Mouse (Mus musculus) liver, embryonic 14.5 days (tissue): ENCODE measurements at regions not wholly inside any gene's neighbourhood (a gene's known extent, or its start where the extent isn't known, plus 50 kb on each side); places are given as distances from the start of the nearest gene placed in this dataset.

Source experiments
- CTCF ChIP-seq: IDR thresholded peaks from 2 replicates; pipeline ENCODE4 v1.5.1; 2016; ENCODE audit warnings: antibody characterized with exemption, low read depth, control low read depth
- EP300 ChIP-seq: IDR thresholded peaks from 2 replicates; pipeline ENCODE4 v1.6.1; 2016; ENCODE audit warnings: antibody characterized with exemption, low read depth

GRCm38 (mm10) chr17:9975153-9975552 is 305.6 kb upstream of the Pabpc6 start:
- TF ChIP-seq CTCF = no peak
- no peak for TF ChIP-seq EP300
